Mouse (Mus musculus) right cerebral cortex, postnatal 4 days (tissue): ENCODE results near the gene Znrf4.

ENCODE experiments used
- DNase-seq: peaks from one replicate; pipeline ENCODE4 v3.0.0-alpha.2; 2022

Gene Znrf4

GRCm38 (mm10) chr17:56512310-56512709 is at the start of gene Znrf4:
TSS of gene Znrf4 (minus strand) at chr17:56512431.
- DNase-seq, result no peak

GRCm38 (mm10) chr17:56561866-56562265 is 49.6 kb upstream of the Znrf4 start:
- no peak for DNase-seq

GRCm38 (mm10) chr17:56560131-56560530 is 47.9 kb upstream of the Znrf4 start:
- no peak for DNase-seq

GRCm38 (mm10) chr17:56559386-56559785 is 47.2 kb upstream of the Znrf4 start:
- DNase-seq, result no peak

GRCm38 (mm10) chr17:56558448-56558847 is 46.2 kb upstream of the Znrf4 start:
- DNase-seq, result peak; percentile 78

- DNase-seq, result no peak
Observed at GRCm38 (mm10) chr17:56554122-56554551, 41.9 kb upstream of the Znrf4 start, which contains the start of gene Gm20219. TSS of gene Gm20219 (minus strand) at chr17:56554387.

GRCm38 (mm10) chr17:56552781-56553363 is 40.6 kb upstream of the Znrf4 start:
- DNase-seq, result peak; percentile 73

GRCm38 (mm10) chr17:56551841-56552581 is 39.8 kb upstream of the Znrf4 start:
- DNase-seq, result peak; percentile 33

- peak; percentile 6 for DNase-seq
Observed at GRCm38 (mm10) chr17:56550784-56551475, 38.7 kb upstream of the Znrf4 start.

- DNase-seq, result peak; percentile 1
Observed at GRCm38 (mm10) chr17:56548605-56549105, 36.4 kb upstream of the Znrf4 start.

- peak; percentile 7 for DNase-seq
Observed at GRCm38 (mm10) chr17:56547846-56548604, 35.8 kb upstream of the Znrf4 start.

GRCm38 (mm10) chr17:56547116-56547845 is 35.0 kb upstream of the Znrf4 start:
- no peak for DNase-seq

GRCm38 (mm10) chr17:56546576-56546975 is 34.3 kb upstream of the Znrf4 start:
- DNase-seq, result no peak

GRCm38 (mm10) chr17:56545945-56546344 is 33.7 kb upstream of the Znrf4 start:
- no peak for DNase-seq

GRCm38 (mm10) chr17:56544699-56545387 is 32.6 kb upstream of the Znrf4 start:
- DNase-seq, result no peak

- no peak for DNase-seq
Observed at GRCm38 (mm10) chr17:56543684-56544224, 31.5 kb upstream of the Znrf4 start.

GRCm38 (mm10) chr17:56542736-56543135 is 30.5 kb upstream of the Znrf4 start:
- DNase-seq, result no peak

- no peak for DNase-seq
Observed at GRCm38 (mm10) chr17:56540562-56540975, 28.3 kb upstream of the Znrf4 start.

- peak; percentile 39 for DNase-seq
Observed at GRCm38 (mm10) chr17:56537912-56538311, 25.7 kb upstream of the Znrf4 start.

GRCm38 (mm10) chr17:56536874-56537273 is 24.6 kb upstream of the Znrf4 start:
- DNase-seq, result no peak

- no peak for DNase-seq
Observed at GRCm38 (mm10) chr17:56536192-56536591, 24.0 kb upstream of the Znrf4 start.
